Mouse (Mus musculus): ENCODE measurements around the gene Birc3. TPM values are rescaled to one million over a fixed set of nuclear protein-coding genes. Genes with fewer than 3 reads are reported as not detected.
A peak's percentile ranks its signal among the peaks of the same experiment; 100 is the strongest.
"Not testable (repeated sequence)": the region's sequence is repeated elsewhere in the genome, so short reads cannot be mapped to it uniquely, and the experiment has no call there.

Gene Birc3
- polyA plus RNA-seq, 1 experiment from 2014 or later: 8.6 TPM

- Histone ChIP-seq H3K9ac (replicated peaks; ENCODE audit: low read length) (peak overlapping the region; percentile 61), H3K9me3 (replicated peaks; ENCODE audit: control insufficient read depth, low read length) (no peaks in the 10 kb centered on the region), H3K36me3 (replicated peaks; ENCODE audit: control insufficient read depth, insufficient read depth, low read depth, low read length) (no peaks in the 10 kb centered on the region), H3K4me3 (ENCODE audit: low read depth, low read length) (peak overlapping the region; percentile 42), H3K4me2 (ENCODE audit: low read depth, low read length) (peak overlapping the region; percentile 71), H3K27me3 (ENCODE audit: control insufficient read depth, insufficient read depth, low read length) (no peaks in the 10 kb centered on the region), H3K27ac (replicated peaks; ENCODE audit: low read depth, low read length) (peak overlapping the region; percentile 14; the same call in 1 of the 2 replicates), H3K4me1 (ENCODE audit: control insufficient read depth, insufficient read depth, low read length) (no peaks in the 10 kb centered on the region)
- ATAC-seq (replicated peaks; ENCODE audit: insufficient number of reproducible peaks, low FRiP score, low TSS enrichment, low read depth) (peak; percentile 36), DNase-seq (ENCODE audit: low spot score) (peak; percentile 30)
- 16% methylated on average over 23 of the region's 23 CpGs for WGBS
These were observed 777 bp downstream of the Birc3 start for GRCm38 (mm10) chr9:7872044-7872774.

- Histone ChIP-seq H3K36me3 (replicated peaks; ENCODE audit: control insufficient read depth, insufficient read depth, low read depth, low read length) (no peaks in the 10 kb centered on the region), H3K4me3 (ENCODE audit: low read depth, low read length) (no peak overlapping the region), H3K9ac (replicated peaks; ENCODE audit: low read length) (no peak overlapping the region), H3K4me2 (ENCODE audit: low read depth, low read length) (no peak overlapping the region), H3K9me3 (replicated peaks; ENCODE audit: control insufficient read depth, low read length) (no peaks in the 10 kb centered on the region), H3K27me3 (ENCODE audit: control insufficient read depth, insufficient read depth, low read length) (no peaks in the 10 kb centered on the region), H3K4me1 (ENCODE audit: control insufficient read depth, insufficient read depth, low read length) (no peaks in the 10 kb centered on the region), H3K27ac (replicated peaks; ENCODE audit: low read depth, low read length) (no peak overlapping the region)
- 51% methylated on average over 4 of the region's 4 CpGs for WGBS
- ATAC-seq (replicated peaks; ENCODE audit: insufficient number of reproducible peaks, low FRiP score, low TSS enrichment, low read depth): no peak
- no peak for DNase-seq (ENCODE audit: low spot score)
These were observed 1.5 kb downstream of the Birc3 start for GRCm38 (mm10) chr9:7871316-7872043.

- no peaks in the 10 kb centered on the region for H3K36me3 ChIP-seq (replicated peaks; ENCODE audit: control insufficient read depth, insufficient read depth, low read depth, low read length)
- H3K9me3 ChIP-seq (replicated peaks; ENCODE audit: control insufficient read depth, low read length): no peaks in the 10 kb centered on the region
- H3K4me2 ChIP-seq (ENCODE audit: low read depth, low read length): no peak overlapping the region
- no peak for ATAC-seq (replicated peaks; ENCODE audit: insufficient number of reproducible peaks, low FRiP score, low TSS enrichment, low read depth)
- H3K4me3 ChIP-seq (ENCODE audit: low read depth, low read length): no peak overlapping the region
- 90% methylated on average over 10 of the region's 10 CpGs for WGBS
- H3K9ac ChIP-seq (replicated peaks; ENCODE audit: low read length): no peak overlapping the region
- H3K27me3 ChIP-seq (ENCODE audit: control insufficient read depth, insufficient read depth, low read length): no peaks in the 10 kb centered on the region
- no peaks in the 10 kb centered on the region for H3K4me1 ChIP-seq (ENCODE audit: control insufficient read depth, insufficient read depth, low read length)
- no peak for DNase-seq (ENCODE audit: low spot score)
- no peak overlapping the region for H3K27ac ChIP-seq (replicated peaks; ENCODE audit: low read depth, low read length)
These were observed 2.2 kb downstream of the Birc3 start for GRCm38 (mm10) chr9:7870556-7871315.

- H3K27ac ChIP-seq (replicated peaks; ENCODE audit: low read depth, low read length): no peak overlapping the region
- H3K27me3 ChIP-seq (ENCODE audit: control insufficient read depth, insufficient read depth, low read length): no peaks in the 10 kb centered on the region
- H3K9ac ChIP-seq (replicated peaks; ENCODE audit: low read length): no peak overlapping the region
- ATAC-seq (replicated peaks; ENCODE audit: insufficient number of reproducible peaks, low FRiP score, low TSS enrichment, low read depth) (no peak), DNase-seq (ENCODE audit: low spot score) (no peak)
- H3K36me3 ChIP-seq (replicated peaks; ENCODE audit: control insufficient read depth, insufficient read depth, low read depth, low read length): no peaks in the 10 kb centered on the region
- no peaks in the 10 kb centered on the region for H3K9me3 ChIP-seq (replicated peaks; ENCODE audit: control insufficient read depth, low read length)
- WGBS: 89% methylated on average over 4 of the region's 4 CpGs
- no peak overlapping the region for H3K4me3 ChIP-seq (ENCODE audit: low read depth, low read length)
- H3K4me2 ChIP-seq (ENCODE audit: low read depth, low read length): no peak overlapping the region
- no peaks in the 10 kb centered on the region for H3K4me1 ChIP-seq (ENCODE audit: control insufficient read depth, insufficient read depth, low read length)
These were observed 4.0 kb downstream of the Birc3 start for GRCm38 (mm10) chr9:7868838-7869491.

- DNase-seq (ENCODE audit: low spot score) (no peak), ATAC-seq (replicated peaks; ENCODE audit: insufficient number of reproducible peaks, low FRiP score, low TSS enrichment, low read depth) (no peak)
- no peaks in the 10 kb centered on the region for H3K36me3 ChIP-seq (replicated peaks; ENCODE audit: control insufficient read depth, insufficient read depth, low read depth, low read length)
- no peak overlapping the region for H3K9ac ChIP-seq (replicated peaks; ENCODE audit: low read length)
- H3K4me2 ChIP-seq (ENCODE audit: low read depth, low read length): no peak overlapping the region
- H3K4me1 ChIP-seq (ENCODE audit: control insufficient read depth, insufficient read depth, low read length): no peaks in the 10 kb centered on the region
- H3K27me3 ChIP-seq (ENCODE audit: control insufficient read depth, insufficient read depth, low read length): no peaks in the 10 kb centered on the region
- no peak overlapping the region for H3K27ac ChIP-seq (replicated peaks; ENCODE audit: low read depth, low read length)
- no peak overlapping the region for H3K4me3 ChIP-seq (ENCODE audit: low read depth, low read length)
- WGBS: 95% methylated on average over 3 of the region's 3 CpGs
- H3K9me3 ChIP-seq (replicated peaks; ENCODE audit: control insufficient read depth, low read length): no peaks in the 10 kb centered on the region
These were observed 5.0 kb downstream of the Birc3 start for GRCm38 (mm10) chr9:7867981-7868380.

- not testable (repeated sequence) for ATAC-seq (replicated peaks; ENCODE audit: insufficient number of reproducible peaks, low FRiP score, low TSS enrichment, low read depth); H3K36me3 ChIP-seq (replicated peaks; ENCODE audit: control insufficient read depth, insufficient read depth, low read depth, low read length); H3K9ac ChIP-seq (replicated peaks; ENCODE audit: low read length); H3K27me3 ChIP-seq (ENCODE audit: control insufficient read depth, insufficient read depth, low read length); DNase-seq (ENCODE audit: low spot score); H3K4me2 ChIP-seq (ENCODE audit: low read depth, low read length); H3K4me1 ChIP-seq (ENCODE audit: control insufficient read depth, insufficient read depth, low read length); H3K4me3 ChIP-seq (ENCODE audit: low read depth, low read length); H3K9me3 ChIP-seq (replicated peaks; ENCODE audit: control insufficient read depth, low read length); H3K27ac ChIP-seq (replicated peaks; ENCODE audit: low read depth, low read length)
- 80% methylated on average over 2 of the region's 2 CpGs for WGBS
These were observed 6.0 kb downstream of the Birc3 start for GRCm38 (mm10) chr9:7866981-7867380.

- DNase-seq (ENCODE audit: low spot score) (no peak), ATAC-seq (replicated peaks; ENCODE audit: insufficient number of reproducible peaks, low FRiP score, low TSS enrichment, low read depth) (no peak)
- Histone ChIP-seq H3K4me2 (ENCODE audit: low read depth, low read length) (no peak overlapping the region), H3K27me3 (ENCODE audit: control insufficient read depth, insufficient read depth, low read length) (no peaks in the 10 kb centered on the region), H3K27ac (replicated peaks; ENCODE audit: low read depth, low read length) (no peak overlapping the region), H3K9me3 (replicated peaks; ENCODE audit: control insufficient read depth, low read length) (no peaks in the 10 kb centered on the region), H3K4me3 (ENCODE audit: low read depth, low read length) (no peak overlapping the region), H3K36me3 (replicated peaks; ENCODE audit: control insufficient read depth, insufficient read depth, low read depth, low read length) (no peaks in the 10 kb centered on the region), H3K4me1 (ENCODE audit: control insufficient read depth, insufficient read depth, low read length) (no peaks in the 10 kb centered on the region), H3K9ac (replicated peaks; ENCODE audit: low read length) (no peak overlapping the region)
- WGBS: 80% methylated on average over 5 of the region's 5 CpGs
These were observed 12.0 kb downstream of the Birc3 start for GRCm38 (mm10) chr9:7860976-7861375.
